Mouse (Mus musculus) heart, postnatal 4 days (tissue): ENCODE measurements at regions not wholly inside any gene's neighbourhood (a gene's known extent, or its start where the extent isn't known, plus 50 kb on each side); places are given as distances from the start of the nearest gene placed in this dataset.
"Not testable (repeated sequence)": the region's sequence is repeated elsewhere in the genome, so short reads cannot be mapped to it uniquely, and the experiment has no call there.

Experiments
- DNase-seq: peaks from one replicate; pipeline ENCODE4 v3.0.0; 2021

DNA sequence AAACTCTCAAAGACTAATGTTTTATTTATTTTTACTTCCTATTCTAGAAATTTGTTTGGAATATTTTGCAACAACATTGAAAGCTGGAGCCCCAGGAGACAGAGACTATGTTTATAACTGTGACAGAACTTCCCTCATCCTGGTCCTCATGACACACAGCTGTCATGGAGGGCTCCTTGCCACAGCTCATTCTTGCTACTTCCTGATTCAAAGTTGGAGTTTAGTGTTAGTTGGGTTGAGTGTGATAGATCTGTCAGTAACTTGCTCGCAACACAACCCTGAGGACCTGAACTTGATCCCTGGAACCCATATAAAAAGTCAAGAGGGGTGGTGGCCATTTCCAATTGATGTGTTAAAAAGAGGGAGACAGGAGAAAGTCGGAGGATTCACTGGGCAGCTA, 328.3 kb upstream of the Nox3 start:
- no peak for DNase-seq

DNA sequence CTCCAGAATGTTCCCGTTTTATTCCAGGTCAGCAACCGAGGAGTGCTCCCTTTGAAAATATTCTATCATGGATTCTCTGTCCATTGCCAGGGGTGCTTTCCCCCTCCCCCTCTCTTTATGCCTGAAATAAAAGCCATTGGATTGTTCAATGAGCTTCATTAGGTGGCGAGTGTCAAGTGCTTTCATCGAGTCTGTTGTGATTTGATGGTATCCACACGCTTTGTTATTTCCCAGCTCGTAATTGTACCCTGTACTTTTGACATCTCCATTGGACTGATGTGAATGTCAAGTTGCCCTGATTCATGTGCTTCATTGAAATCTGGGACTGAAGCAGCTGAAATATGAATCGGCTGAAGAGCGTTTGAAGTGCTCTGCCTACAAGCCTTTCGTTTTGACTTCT, 333.1 kb upstream of the Nox3 start:
- no peak for DNase-seq

- no peak for DNase-seq
Observed at GRCm38 (mm10) chr17:4034816-4035360, 338.8 kb upstream of the Nox3 start.

DNA sequence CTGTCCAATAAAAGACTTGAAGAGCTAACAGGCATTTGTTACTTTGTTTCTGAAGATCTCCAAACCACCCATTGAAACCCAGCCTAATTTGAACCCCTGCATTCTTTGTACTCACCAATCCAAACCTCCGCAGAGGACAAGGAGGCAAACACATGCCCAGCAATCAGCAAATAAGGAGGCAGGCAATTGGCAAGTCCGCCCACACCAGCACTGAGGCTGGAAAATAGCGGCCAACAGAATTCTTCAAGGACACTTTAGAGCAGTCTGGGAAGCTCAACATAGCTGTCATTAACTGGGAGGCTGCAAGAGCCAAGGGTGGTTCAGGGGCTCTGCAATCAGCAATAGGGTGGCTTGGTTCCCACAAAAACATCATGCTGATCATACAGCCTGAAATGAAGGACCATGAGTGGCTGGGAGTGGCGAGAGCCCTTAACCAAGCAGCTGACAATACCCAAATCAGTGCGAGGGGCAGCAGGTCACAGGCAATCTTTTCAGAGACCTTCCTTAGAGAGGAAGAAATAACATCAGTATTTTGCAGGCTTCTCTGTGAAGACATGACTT, 344.1 kb upstream of the Nox3 start:
- DNase-seq = peak; percentile 43

DNA sequence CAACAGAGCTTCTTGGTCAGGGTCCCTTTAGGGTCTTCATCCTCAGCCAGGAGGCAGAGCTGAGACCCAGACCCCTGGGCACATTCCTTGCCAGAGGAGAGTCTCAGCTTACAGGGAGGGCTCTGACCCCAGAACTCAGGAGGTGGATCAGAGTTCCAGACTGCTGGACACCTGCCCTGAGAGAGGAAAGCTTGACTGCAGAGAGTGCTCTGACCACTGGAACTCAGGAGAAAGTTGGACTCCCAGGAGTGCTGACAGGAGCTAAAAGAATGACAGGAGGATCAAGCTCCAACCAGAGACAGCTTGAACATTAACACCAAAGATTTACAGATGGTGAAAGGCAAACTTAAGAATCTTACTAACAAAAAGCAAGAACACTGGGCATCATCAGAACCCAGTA, 364.1 kb upstream of the Nox3 start:
- not testable (repeated sequence) for DNase-seq

- no peak for DNase-seq
Observed at GRCm38 (mm10) chr17:4073381-4073780, 377.3 kb upstream of the Nox3 start.

DNA sequence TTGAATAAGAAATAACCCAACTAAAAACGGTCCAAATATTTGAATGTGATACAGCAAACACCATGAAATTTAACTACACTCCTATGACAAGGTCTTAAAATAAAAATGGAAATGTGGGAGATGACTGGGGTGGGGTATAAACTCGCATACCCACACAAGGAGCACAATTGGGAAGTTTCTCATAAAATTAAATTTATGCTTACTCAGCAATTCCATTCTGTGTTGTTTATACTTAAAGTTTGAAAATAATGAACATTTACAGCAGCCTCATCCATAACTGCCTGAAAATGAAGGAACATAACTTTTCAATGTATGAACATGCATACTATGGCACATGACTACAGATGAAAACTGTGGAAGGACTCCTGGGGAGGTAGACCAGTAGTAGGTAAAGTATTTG, 384.5 kb upstream of the Nox3 start:
- no peak for DNase-seq

GRCm38 (mm10) chr17:4094621-4095020, 398.6 kb upstream of the Nox3 start:
- DNase-seq = no peak

DNA sequence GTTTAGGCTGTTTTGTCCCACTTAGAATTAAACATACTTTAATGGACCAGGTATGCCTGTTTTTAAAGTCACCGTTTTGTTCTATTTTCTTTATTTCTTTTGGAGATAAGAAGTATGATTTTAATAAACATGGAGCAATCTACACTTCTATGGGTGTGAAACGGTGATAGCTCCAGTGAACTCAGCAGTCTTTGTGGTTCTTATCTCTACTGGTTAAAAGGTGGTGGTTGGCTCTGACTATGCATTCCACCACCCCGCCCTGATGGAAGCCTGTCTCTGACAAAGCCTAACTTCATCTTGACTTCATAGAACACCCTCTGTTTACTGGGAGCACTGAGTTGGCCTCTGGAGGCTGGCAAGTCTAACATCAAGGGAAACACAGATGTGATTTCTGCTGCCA, 407.3 kb upstream of the Nox3 start:
- DNase-seq = no peak

GRCm38 (mm10) chr17:4109263-4109662, 413.2 kb upstream of the Nox3 start:
- DNase-seq = peak; percentile 45

- no peak for DNase-seq
Observed at GRCm38 (mm10) chr17:4113021-4113420, 417.0 kb upstream of the Nox3 start.

DNA sequence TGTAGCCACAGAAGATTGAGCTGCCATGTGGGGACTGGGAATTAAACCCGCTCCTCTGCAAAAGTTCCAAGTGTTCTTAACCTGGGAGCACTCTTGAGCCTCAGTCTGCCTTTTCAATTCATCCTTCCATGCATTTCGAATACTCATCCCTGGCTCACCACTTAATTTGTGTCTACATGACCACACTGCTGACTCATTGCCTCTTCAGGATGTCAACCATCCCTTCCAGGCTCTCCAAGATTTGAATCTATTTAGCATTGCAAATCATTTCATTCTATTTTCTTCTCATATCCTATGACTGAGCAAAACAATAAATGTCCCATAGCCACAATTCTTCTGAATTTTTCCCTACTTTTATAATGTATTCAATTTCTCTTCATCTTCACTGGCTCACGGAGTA, 420.4 kb upstream of the Nox3 start:
- DNase-seq = no peak

DNA sequence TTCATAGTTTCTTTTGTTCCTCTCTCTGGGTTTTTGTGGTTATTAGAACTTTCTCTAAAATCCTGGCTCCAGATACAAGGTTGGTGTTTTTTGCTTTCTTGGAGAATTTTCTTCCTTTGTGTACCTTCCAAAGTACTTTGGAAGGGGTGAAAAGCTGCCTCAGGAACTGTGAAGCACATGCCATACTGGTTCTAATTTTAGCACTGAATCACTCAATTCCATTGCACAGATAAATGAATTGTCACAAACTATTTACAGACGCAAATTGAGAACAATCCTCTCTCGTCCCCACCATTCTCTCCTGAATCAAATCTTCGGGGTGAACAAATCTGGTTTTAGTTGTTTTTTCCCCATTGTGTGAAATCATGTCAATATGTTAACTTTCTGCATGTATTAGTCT, 437.6 kb upstream of the Nox3 start:
- DNase-seq = no peak

DNA sequence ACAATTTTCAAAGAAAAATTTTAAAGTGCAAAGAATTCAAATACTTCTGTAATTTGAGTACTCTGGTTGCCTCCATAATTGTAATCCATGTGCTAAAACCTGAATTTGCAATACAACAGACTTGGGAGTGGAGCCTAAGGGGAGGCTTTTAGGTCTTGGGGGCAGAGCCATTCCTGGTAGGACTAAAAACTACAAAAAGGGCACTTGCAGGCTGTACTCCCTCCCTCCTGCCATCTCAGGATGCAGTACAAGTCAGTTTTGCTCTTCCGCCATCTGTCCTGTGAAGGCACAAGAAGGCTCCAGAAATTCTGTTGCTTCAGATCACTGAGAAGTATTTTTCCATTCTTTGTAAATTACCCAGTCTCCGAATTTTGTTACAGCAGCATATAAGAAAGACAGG, 467.4 kb upstream of the Nox3 start:
- DNase-seq = no peak

DNA sequence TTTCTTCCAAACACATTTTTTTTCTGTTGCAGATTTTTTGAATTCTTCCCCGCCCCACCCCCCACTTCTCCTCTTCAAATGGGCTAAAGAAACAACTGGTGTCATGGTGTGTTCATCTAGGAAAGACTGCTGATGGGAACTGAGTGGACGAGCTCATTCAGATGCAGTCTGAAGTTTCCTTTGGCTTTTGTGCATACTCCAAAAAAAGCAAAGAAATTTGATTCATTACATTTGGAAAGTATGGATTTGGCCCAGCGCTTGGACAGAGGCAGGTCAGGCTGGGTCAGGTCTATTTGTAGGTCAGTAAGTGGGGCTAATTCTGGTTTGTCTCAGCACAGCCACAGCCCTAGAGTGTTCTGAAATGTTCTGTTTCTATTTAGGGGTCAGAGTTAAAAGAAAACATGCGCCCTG, 477.9 kb upstream of the Nox3 start:
- peak; percentile 46 for DNase-seq

- no peak for DNase-seq
Observed at GRCm38 (mm10) chr17:4175006-4175405, 478.9 kb upstream of the Nox3 start.

DNA sequence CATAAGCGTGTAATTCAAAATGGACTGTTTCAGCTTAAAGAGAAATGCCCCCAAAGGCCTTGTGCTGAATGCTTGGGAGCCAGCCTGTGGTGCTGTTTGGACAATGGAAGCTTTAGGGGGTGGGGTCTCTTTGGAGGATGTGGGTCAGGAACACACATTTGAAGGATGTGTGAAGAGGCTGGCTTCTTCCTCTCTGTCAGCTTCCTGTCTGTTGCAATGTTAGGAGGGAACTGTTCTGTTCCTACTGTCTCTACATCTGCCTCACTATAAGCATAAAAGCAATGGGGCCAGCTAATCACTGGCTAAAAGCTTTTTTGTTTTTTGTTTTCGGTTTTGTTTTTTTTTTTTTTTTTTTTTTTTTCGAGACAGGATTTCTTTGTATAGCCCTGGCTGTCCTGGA, 480.5 kb upstream of the Nox3 start:
- no peak for DNase-seq

- no peak for DNase-seq
Observed at GRCm38 (mm10) chr17:4177485-4178150, 481.6 kb upstream of the Nox3 start.

DNA sequence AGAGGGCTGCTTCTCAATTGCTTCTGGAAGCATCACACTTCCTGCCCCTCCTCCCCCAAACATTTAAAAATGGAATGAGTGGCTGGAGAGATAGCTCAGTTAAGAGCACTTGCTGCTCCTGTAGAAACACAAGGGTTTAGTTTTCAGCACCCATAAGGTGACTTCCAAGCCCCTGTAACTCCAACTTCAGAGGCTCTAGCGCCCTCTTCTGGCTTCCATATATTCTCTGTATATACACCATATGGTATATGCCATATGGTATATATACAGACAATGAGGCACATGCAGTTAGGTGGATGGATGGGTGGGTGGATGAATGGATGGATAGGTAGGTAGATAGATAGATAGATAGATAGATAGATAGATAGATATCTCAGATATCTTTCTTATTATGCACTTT, 483.2 kb upstream of the Nox3 start:
- no peak for DNase-seq

DNA sequence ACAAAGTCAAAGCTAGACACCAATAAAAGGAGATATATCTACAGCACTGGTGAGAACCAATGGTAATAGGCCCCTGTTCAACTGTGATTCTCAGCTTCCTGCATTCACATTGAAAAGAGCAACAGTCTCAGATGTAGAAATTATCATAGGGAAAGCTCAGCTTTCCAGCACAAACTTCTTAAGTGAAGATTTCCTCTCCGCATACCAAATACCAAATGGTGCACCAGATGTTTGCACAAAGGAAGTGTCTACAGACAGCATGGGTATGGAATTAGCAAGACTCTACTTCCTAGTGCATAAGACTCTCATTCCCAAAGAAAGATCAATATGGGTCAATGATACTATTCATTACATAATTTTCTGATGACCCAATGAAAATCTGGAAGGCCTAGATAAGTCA, 486.0 kb upstream of the Nox3 start:
- DNase-seq = no peak

DNA sequence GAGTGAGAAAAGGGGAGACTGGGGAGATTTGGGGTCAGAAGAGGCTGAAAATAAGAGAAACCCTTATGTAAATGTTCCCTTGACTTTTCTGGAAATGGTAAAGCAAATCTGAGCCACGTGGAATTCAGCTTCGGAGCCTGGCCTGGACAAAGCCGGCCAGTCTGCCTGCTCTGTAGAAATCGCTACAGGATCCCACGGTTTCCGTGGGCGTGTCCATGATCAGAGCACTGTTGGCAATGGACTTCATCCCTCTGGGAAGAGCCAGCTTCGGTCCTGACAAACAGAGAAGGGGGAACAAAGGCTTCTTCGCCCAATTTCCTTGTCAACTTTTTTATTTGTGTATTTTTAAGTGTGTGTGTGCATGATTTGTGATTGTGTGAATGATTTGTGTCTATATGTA, 490.7 kb upstream of the Nox3 start:
- DNase-seq = peak; percentile 21

GRCm38 (mm10) chr17:4187606-4188005, 491.5 kb upstream of the Nox3 start:
- DNase-seq = no peak

- DNase-seq = no peak
Observed at GRCm38 (mm10) chr17:4196793-4197448, 500.9 kb upstream of the Nox3 start.

- no peak for DNase-seq
Observed at GRCm38 (mm10) chr17:4198001-4198400, 501.9 kb upstream of the Nox3 start.
